Mouse (Mus musculus) adrenal gland, adult 2 months (tissue): Measurements from ENCODE around the gene Nos1ap. TPM values are rescaled to one million over a fixed set of nuclear protein-coding genes. Genes with fewer than 3 reads are reported as not detected.

Experiments
- DNase-seq: peaks from one replicate; pipeline ENCODE4 v3.0.0; 2021
- polyA plus RNA-seq: library from polyadenylated mRNA; depleted of rRNA; stranded (reverse); fragments of >200 nt; gene quantifications from 2 replicates; pipeline ENCODE4 v1.2.3, GENCODE M21; 2012
- total RNA-seq, 2 experiments: library from RNA; stranded (reverse); gene quantifications; 2 replicates each; pipeline ENCODE4 v1.2.3; 2021

Gene Nos1ap
- total and polyA plus RNA-seq, 3 experiments = 22.0 to 44.8 (median 24.1) TPM

GRCm38 (mm10) chr1:170459896-170460602, 129.6 kb downstream of the Nos1ap start:
- DNase-seq = peak; percentile 58

GRCm38 (mm10) chr1:170457673-170458072, 132.0 kb downstream of the Nos1ap start:
- DNase-seq = no peak

- DNase-seq = no peak
Observed at GRCm38 (mm10) chr1:170455910-170456700, 133.6 kb downstream of the Nos1ap start.

GRCm38 (mm10) chr1:170455387-170455786, 134.3 kb downstream of the Nos1ap start:
- no peak for DNase-seq

GRCm38 (mm10) chr1:170453455-170453854, 136.2 kb downstream of the Nos1ap start:
- no peak for DNase-seq

GRCm38 (mm10) chr1:170448244-170448643, 141.4 kb downstream of the Nos1ap start:
- no peak for DNase-seq

GRCm38 (mm10) chr1:170445458-170445857, 144.2 kb downstream of the Nos1ap start:
- DNase-seq = no peak

GRCm38 (mm10) chr1:170440367-170440766, 149.3 kb downstream of the Nos1ap start:
- DNase-seq = no peak

GRCm38 (mm10) chr1:170438471-170439151, 151.1 kb downstream of the Nos1ap start:
- no peak for DNase-seq

GRCm38 (mm10) chr1:170434146-170434545, 155.5 kb downstream of the Nos1ap start:
- DNase-seq = no peak

GRCm38 (mm10) chr1:170433661-170434060, 156.0 kb downstream of the Nos1ap start:
- DNase-seq = no peak

GRCm38 (mm10) chr1:170432288-170432687, 157.4 kb downstream of the Nos1ap start:
- DNase-seq = no peak

GRCm38 (mm10) chr1:170431312-170431711, 158.3 kb downstream of the Nos1ap start:
- no peak for DNase-seq

- DNase-seq = no peak
Observed at GRCm38 (mm10) chr1:170430660-170431059, 159.0 kb downstream of the Nos1ap start.

- no peak for DNase-seq
Observed at GRCm38 (mm10) chr1:170429656-170430055, 160.0 kb downstream of the Nos1ap start.

- no peak for DNase-seq
Observed at GRCm38 (mm10) chr1:170428141-170428540, 161.5 kb downstream of the Nos1ap start.

- no peak for DNase-seq
Observed at GRCm38 (mm10) chr1:170424258-170424889, 165.3 kb downstream of the Nos1ap start.

GRCm38 (mm10) chr1:170423048-170423447, 166.6 kb downstream of the Nos1ap start:
- no peak for DNase-seq

- no peak for DNase-seq
Observed at GRCm38 (mm10) chr1:170422188-170422587, 167.5 kb downstream of the Nos1ap start.

GRCm38 (mm10) chr1:170419961-170420360, 169.7 kb downstream of the Nos1ap start:
- peak; percentile 24 for DNase-seq

- DNase-seq = peak; percentile 33
Observed at GRCm38 (mm10) chr1:170418131-170418530, 171.5 kb downstream of the Nos1ap start.

- no peak for DNase-seq
Observed at GRCm38 (mm10) chr1:170416967-170417366, 172.7 kb downstream of the Nos1ap start.
